Comparison of ENCODE assay signal across 16 mouse cellular contexts in the genomic region with DNA sequence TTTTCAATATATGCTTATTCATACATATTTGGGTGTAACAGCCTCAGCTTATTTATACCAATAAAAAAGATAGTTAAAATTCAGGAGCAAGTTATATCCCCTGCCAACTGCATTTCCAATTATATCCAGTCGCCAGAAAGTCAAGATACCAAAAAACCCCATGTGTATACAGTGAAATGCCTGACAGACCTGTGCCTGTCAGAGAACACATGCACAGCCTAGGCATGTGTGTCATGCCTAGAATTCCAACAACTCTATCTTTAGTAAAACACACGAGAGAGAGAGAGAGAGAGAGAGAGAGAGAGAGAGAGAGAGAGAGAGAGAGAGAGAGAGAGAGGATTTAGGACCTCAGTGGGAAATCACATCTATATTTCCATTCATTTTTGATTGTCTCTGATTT.
"Had no signal": no experiment of that assay in that cellular context is flagged by ENCODE, and none has a peak within 500 bp of the region (broad histone marks: within the 10 kb centered on the region; RNA-seq: fewer than 3 reads in every experiment).

No protein-coding gene starts in this region.

- H3K27me3 ChIP-seq: lung, embryonic 15.5 days; megakaryocyte, embryonic 14.5 days; midbrain, embryonic 13.5 days; midbrain, embryonic 15.5 days; neural tube, embryonic 12.5 days; stomach, embryonic 15.5 days had no signal

- DNase-seq: lung, postnatal 14 days; lung, postnatal 36 days; right cerebral cortex, postnatal 14 days; thymus, adult 2 months; thymus, postnatal 25 days; thymus, postnatal 4 days had no signal

- H3K4me1 ChIP-seq: lung, embryonic 15.5 days; megakaryocyte, embryonic 14.5 days; midbrain, embryonic 13.5 days; midbrain, embryonic 15.5 days; neural tube, embryonic 12.5 days; stomach, embryonic 15.5 days had no signal

- H3K27ac ChIP-seq: lung, embryonic 15.5 days; macrophage; midbrain, embryonic 13.5 days; midbrain, embryonic 15.5 days; neural tube, embryonic 12.5 days; stomach, embryonic 15.5 days; stomach, postnatal 0 days had no signal

- ATAC-seq: lung, postnatal 0 days; midbrain, embryonic 13.5 days; midbrain, embryonic 15.5 days had no signal

- H3K36me3 ChIP-seq: lung, embryonic 15.5 days; midbrain, embryonic 13.5 days; midbrain, embryonic 15.5 days; neural tube, embryonic 12.5 days; stomach, embryonic 15.5 days had no signal

- H3K9me3 ChIP-seq: lung, embryonic 15.5 days; megakaryocyte, embryonic 14.5 days; midbrain, embryonic 13.5 days; midbrain, embryonic 15.5 days; neural tube, embryonic 12.5 days; stomach, embryonic 15.5 days had no signal

- H3K4me2 ChIP-seq: lung, embryonic 15.5 days; midbrain, embryonic 11.5 days; midbrain, embryonic 13.5 days; midbrain, embryonic 15.5 days; neural tube, embryonic 12.5 days; stomach, embryonic 15.5 days had no signal

- H3K9ac ChIP-seq: lung, embryonic 15.5 days; midbrain, embryonic 13.5 days; midbrain, embryonic 15.5 days; neural tube, embryonic 12.5 days; stomach, embryonic 15.5 days had no signal

- H3K4me3 ChIP-seq: lung, embryonic 15.5 days; megakaryocyte, embryonic 14.5 days; midbrain, embryonic 13.5 days; midbrain, embryonic 15.5 days; neural tube, embryonic 12.5 days; stomach, embryonic 15.5 days had no signal
